Mouse (Mus musculus) brain, embryonic 14.5 days (tissue): Measurements from ENCODE around the gene Tmbim1. TPM values are rescaled to one million over a fixed set of nuclear protein-coding genes. Genes with fewer than 3 reads are reported as not detected.

ENCODE experiments used
- DNase-seq: peaks from one replicate; pipeline ENCODE4 v3.0.0-alpha.2; 2011; ENCODE audit warnings: low read depth
- CTCF ChIP-seq: fragments of 200-500 bp; IDR thresholded peaks from 2 replicates; pipeline ENCODE4 v1.5.1; 2012; ENCODE audit warnings: inconsistent platforms, mild to moderate bottlenecking, moderate library complexity, borderline replicate concordance; ENCODE audit not compliant: insufficient read depth, insufficient read length; ENCODE audit errors: extremely low read depth
- POLR2A ChIP-seq: fragments of 200-500 bp; IDR thresholded peaks from 2 replicates; pipeline ENCODE4 v1.6.1; 2012; ENCODE audit warnings: mild to moderate bottlenecking, inconsistent platforms, borderline replicate concordance; ENCODE audit not compliant: poor library complexity, insufficient read depth, insufficient read length, severe bottlenecking; ENCODE audit errors: extremely low read depth
- polyA plus RNA-seq: library from polyadenylated mRNA; depleted of rRNA; stranded (reverse); fragments of >200 nt; gene quantifications from 2 replicates; pipeline ENCODE4 v1.2.3, GENCODE M21; 2012

Gene Tmbim1
- polyA plus RNA-seq, 1 experiment: 6.6 TPM

DNA sequence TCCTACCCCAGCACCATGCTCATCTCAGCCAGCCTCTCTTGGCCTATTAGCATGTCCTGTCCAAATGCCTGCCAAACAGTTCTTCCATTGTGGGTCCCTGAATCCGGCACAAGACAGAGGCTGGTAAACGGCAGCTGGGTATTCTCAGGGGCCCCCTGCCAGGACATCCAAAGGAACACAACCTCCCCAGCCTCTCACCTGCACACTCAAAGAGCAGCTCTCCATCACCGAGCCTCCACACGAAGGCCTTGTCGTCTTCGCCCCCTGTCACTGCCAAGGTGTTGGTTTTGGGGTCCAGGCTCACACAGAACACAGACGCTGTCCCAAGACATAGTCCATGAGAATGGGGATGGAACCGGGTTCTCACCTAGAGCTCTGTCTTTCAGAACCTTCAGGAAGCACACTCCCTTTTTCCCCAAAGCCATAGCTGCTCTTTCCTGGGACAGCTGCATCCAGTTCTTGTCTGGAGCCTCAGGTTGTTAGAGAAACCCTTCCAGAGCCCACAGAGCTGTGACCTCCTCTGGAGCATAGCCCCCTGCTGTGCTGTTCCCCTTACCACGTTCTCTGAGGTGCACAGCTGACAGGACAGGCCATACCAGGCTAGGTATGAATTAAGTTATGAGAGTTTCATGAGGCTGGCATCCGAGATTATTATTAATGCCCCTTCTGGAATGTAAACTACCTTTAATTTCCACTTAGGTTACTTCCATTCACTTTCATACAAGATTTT is 22.4 kb downstream of the Tmbim1 start:
- no peak for TF ChIP-seq POLR2A
- no peak for TF ChIP-seq CTCF
- no peak for DNase-seq

GRCm38 (mm10) chr1:74281886-74282285 is 23.5 kb downstream of the Tmbim1 start:
- no peak for TF ChIP-seq CTCF
- no peak for DNase-seq

DNA sequence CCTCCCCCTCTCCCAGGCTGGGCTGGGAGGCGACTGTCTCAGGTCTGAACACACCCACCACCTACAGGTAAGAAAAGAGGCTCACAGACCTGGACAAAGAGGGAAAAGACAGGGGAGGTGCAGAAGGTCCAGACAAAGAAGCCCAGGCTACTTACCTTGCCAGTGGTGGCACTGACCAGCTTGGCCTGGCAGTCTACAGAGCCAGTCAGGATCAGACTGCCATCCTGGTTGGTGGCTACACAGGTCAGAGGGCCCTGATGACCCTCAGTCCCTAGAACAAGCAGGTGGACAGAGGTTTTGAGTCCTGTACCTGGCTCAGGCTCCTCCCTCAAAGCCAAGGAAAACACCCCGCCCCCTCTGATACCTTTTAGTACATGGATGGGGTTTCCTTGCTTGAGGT is 24.1 kb downstream of the Tmbim1 start:
- no peak for DNase-seq
- TF ChIP-seq CTCF (no peak), POLR2A (no peak)

DNA sequence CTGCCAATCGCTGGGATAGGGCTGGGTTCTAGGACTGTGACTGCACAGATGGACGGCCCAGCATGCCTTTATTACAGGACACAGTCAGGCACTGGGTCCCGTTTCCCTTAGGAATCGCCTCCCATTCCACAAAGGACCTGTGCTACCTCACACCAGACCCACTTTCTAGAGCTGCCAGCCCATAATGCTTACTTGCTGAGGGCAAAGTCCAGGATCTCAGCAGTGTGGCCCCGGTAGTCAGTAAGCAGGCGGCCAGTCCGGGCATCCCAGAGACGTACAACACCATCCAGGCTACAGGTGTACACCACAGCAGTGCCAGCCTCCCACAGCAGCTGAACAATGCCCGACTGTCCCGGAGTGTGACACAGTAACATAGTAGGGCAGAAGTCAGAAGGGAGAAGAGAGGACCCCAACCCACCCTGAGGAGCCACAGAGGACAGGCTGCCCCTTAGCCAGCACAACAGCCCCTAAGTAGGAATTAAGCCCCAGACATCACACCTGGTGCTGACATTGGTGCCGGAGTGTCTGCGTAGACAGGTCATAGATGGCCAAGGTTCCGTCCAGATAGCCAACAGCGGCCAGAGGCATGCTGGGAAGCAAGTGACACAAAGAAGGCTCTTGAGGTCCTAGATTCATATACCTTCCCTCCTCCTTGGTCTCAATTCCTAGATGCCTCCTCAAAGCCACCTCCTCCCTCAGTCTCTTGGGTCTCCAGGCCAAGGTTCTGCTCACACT is 24.7 kb downstream of the Tmbim1 start:
- DNase-seq: no peak
- TF ChIP-seq CTCF (no peak), POLR2A (no peak)

- TF ChIP-seq POLR2A (no peak), CTCF (no peak)
- no peak for DNase-seq
Observed at GRCm38 (mm10) chr1:74278988-74279387, 26.4 kb downstream of the Tmbim1 start.

DNA sequence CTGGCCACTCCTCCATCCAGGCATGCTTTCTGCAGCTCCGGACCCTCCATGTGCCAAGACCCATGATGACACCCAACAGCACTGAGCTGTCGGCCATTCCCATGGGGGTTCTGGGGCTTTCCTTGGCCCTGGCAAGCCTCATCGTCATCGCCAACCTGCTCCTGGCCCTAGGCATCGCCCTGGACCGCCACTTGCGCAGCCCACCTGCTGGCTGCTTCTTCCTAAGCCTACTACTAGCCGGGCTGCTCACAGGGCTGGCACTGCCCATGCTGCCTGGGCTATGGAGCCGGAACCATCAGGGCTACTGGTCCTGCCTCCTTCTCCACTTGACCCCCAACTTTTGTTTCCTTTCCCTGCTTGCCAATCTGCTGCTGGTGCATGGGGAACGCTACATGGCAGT is 26.9 kb downstream of the Tmbim1 start, which contains the start of gene Gpbar1:
Gene Gpbar1 (plus strand): TSS at position 13 of the 400 bp plus-strand sequence.
- no peak for DNase-seq
- no peak for TF ChIP-seq CTCF
- TF ChIP-seq POLR2A: no peak

DNA sequence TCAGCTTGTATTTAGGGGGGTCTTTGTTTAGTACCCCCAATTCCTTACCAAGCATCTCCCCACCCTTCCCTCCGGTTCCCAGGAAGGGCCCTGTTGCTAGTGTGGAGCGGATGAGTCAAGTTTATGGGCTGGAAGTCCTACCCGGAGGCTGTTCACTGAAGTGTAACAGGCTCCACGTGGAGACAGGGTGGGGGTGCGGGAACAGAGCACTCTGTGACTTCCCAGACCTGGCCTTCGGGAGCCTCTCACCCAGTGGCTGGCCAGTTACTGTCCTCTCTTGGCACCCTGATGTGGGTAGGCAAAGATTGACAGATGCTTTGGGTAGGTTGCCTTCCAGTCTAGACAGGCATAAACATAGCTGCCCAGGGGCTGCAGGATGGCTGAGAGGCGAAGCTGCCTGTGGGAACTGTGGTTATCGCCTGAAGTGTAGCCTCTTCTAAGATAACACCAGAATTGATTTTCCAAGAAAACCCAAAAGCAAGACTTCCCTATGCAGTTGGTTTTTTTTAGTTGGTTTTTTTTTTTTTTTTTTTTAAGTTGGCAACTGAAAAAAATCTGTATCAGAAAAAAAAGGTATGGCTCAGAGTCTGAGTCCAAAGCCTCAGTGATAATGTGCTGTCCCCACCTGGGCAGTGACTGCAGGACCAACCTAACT is 27.4 kb downstream of the Tmbim1 start:
- no peak for TF ChIP-seq POLR2A
- no peak for TF ChIP-seq CTCF
- DNase-seq: no peak

GRCm38 (mm10) chr1:74277041-74277440 is 28.4 kb downstream of the Tmbim1 start:
- DNase-seq: no peak
- no peak for TF ChIP-seq POLR2A
- no peak for TF ChIP-seq CTCF

DNA sequence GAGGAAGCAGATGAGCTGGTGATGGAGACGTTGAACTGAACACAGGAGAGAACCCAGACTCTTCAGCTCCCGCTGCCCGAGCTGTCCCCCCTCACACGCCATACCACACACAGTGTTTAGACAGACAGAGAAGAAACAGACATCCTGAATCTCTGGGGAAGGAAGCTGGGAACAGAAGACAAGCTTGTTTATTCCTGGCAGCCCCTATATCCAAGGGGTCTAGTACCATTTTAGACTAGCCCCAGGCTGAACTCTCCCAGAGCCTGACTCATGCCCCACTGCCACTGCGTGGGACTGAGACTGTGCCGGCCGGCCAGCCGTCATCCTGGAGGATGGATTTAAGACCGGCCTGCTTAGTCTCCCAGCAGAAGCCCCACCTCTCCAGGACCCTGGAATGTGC is 30.4 kb downstream of the Tmbim1 start:
- no peak for DNase-seq
- TF ChIP-seq POLR2A (no peak), CTCF (no peak)

GRCm38 (mm10) chr1:74271659-74272058 is 33.8 kb downstream of the Tmbim1 start:
- DNase-seq: no peak
- TF ChIP-seq CTCF (no peak), POLR2A (no peak)

- no peak for TF ChIP-seq POLR2A
- TF ChIP-seq CTCF: no peak
- no peak for DNase-seq
Observed at GRCm38 (mm10) chr1:74268750-74269149, 36.7 kb downstream of the Tmbim1 start.

DNA sequence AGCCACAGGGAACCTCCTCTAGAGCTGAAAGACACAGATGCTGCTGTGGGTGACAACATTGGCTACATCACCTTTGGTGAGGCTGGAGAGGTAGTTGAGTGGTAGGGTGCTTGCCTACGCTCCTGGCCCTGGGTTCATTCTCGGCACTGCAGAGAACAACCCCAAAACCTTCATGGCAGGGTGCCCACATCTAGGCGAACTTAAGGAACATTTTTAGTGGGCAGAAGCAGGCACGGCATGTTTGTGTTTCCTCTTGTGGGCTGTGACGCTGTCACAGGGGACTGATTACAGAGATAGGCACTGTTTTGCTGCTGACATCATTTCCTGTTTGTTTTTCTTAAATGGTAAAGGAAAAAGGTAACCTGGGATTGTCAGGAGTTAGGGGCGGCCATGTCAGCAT is 42.9 kb downstream of the Tmbim1 start:
- DNase-seq: no peak
- no peak for TF ChIP-seq CTCF
- no peak for TF ChIP-seq POLR2A

DNA sequence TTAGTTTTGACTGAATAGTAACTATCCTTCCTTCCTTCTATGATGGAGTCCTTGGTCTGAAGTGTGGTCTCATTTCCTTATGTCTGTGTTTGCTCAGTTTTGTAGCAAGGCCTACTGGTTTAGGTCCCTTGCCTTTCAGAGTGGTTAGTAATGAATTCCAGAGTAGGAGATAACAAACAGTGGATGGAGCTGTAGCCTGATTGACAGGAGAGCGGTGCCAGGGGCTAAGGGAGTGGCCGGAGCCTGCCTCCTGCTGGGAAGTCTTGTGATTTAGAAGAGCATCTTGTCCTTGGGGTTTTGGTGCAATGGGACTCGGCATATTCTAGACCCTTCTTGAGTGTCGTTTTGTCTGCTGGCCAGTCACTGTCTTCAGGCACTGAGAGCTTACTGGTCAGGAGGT is 48.6 kb downstream of the Tmbim1 start:
- no peak for DNase-seq
- no peak for TF ChIP-seq POLR2A
- no peak for TF ChIP-seq CTCF
